Mouse (Mus musculus) heart, adult 2 months (tissue): ENCODE data around the gene Dennd1c. TPM values are rescaled to one million over a fixed set of nuclear protein-coding genes. Genes with fewer than 3 reads are reported as not detected.

Experiments used
- DNase-seq, 2 experiments: peaks; one replicate each; pipeline ENCODE4 v3.0.0; 2021
- H3K27ac ChIP-seq: fragments of 200-600 bp; 2 replicates; pipeline ENCODE4 v1.8.1; 2022
- H3K27me3 ChIP-seq: fragments of 200-500 bp; 2 replicates; pipeline ENCODE4 v1.6.1; 2012; ENCODE audit warnings: mild to moderate bottlenecking, low read length, inconsistent platforms, mixed read lengths; ENCODE audit not compliant: control insufficient read depth, insufficient read depth
- H3K36me3 ChIP-seq: fragments of 200-500 bp; 2 replicates; pipeline ENCODE4 v1.6.1; 2012; ENCODE audit warnings: low read length, inconsistent platforms; ENCODE audit not compliant: control insufficient read depth, insufficient read depth
- H3K4me1 ChIP-seq: fragments of 200-500 bp; 2 replicates; pipeline ENCODE4 v1.6.1; 2011; ENCODE audit warnings: low read length; ENCODE audit not compliant: control insufficient read depth, insufficient read depth
- H3K4me3 ChIP-seq: fragments of 200-600 bp; 2 replicates; pipeline ENCODE4 v1.8.1; 2022
- H3K79me2 ChIP-seq: fragments of 200-500 bp; replicated peaks from 2 replicates; pipeline ENCODE4 v1.6.1; 2012; ENCODE audit warnings: mild to moderate bottlenecking, inconsistent platforms, low read length, moderate library complexity, mixed read lengths; ENCODE audit not compliant: control insufficient read depth, insufficient read depth
- H3K9ac ChIP-seq: fragments of 200-500 bp; 2 replicates; pipeline ENCODE4 v1.6.1; 2012; ENCODE audit warnings: low read depth, mild to moderate bottlenecking, control low read depth, inconsistent platforms, low read length, mixed read lengths
- CTCF ChIP-seq: fragments of 200-600 bp; IDR thresholded peaks from 2 replicates; pipeline ENCODE4 v1.8.1; 2022; ENCODE audit warnings: antibody characterized with exemption, mild to moderate bottlenecking, moderate library complexity
- EP300 ChIP-seq: fragments of 200-500 bp; IDR thresholded peaks from 2 replicates; pipeline ENCODE4 v1.6.1; 2011; ENCODE audit warnings: low read depth, low read length, control low read depth; ENCODE audit not compliant: insufficient read depth
- POLR2A ChIP-seq: fragments of 200-500 bp; IDR thresholded peaks from 2 replicates; pipeline ENCODE4 v1.6.1; 2011; ENCODE audit warnings: mild to moderate bottlenecking, low read depth, low read length, control low read depth; ENCODE audit not compliant: insufficient read depth
- WGBS: fragments of 180-500 bp; shearing (Covaris S2); methylation state at CpG from one replicate; pipeline ENCODE4 v1.1.7; 2018; 5-methylcytosine and 5-hydroxymethylcytosine counted together
- intact Hi-C: fragments of 180-260 bp; cut with DNase I; formaldehyde crosslinking; loops from one replicate; pipeline ENCODE4 v1.15.1; 2025
- polyA plus RNA-seq: library from polyadenylated mRNA; depleted of rRNA; stranded (reverse); fragments of >200 nt; gene quantifications from 2 replicates; pipeline ENCODE4 v1.2.3, GENCODE M21; 2012
- total RNA-seq, 2 experiments: library from RNA; stranded (reverse); gene quantifications; 2 replicates each; pipeline ENCODE4 v1.2.3; 2021

Gene Dennd1c
- total and polyA plus RNA-seq, 3 experiments, result 1.1 to 5.1 (median 2.0) TPM

DNA sequence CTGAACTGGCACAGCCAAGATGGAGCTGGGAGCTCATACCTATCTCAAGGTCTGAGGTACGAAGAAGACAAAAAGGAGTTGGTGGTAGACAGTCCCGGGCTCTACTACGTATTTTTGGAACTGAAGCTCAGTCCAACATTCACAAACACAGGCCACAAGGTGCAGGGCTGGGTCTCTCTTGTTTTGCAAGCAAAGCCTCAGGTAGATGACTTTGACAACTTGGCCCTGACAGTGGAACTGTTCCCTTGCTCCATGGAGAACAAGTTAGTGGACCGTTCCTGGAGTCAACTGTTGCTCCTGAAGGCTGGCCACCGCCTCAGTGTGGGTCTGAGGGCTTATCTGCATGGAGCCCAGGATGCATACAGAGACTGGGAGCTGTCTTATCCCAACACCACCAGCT, 28.8 kb upstream of the Dennd1c start:
- no peaks in the 10 kb centered on the region for H3K4me1 ChIP-seq
- H3K27ac ChIP-seq, result no peak overlapping the region
- H3K79me2 ChIP-seq, result no peaks in the 10 kb centered on the region
- H3K9ac ChIP-seq, result no peak overlapping the region
- H3K27me3 ChIP-seq, result 0 out of 2 replicates have a peak, but pooled peaks cover 2% of the 10 kb centered on the region
- intact Hi-C loops, result no loop called here
- H3K4me3 ChIP-seq, result no peak overlapping the region
- H3K36me3 ChIP-seq, result no peaks in the 10 kb centered on the region
- no peak for TF ChIP-seq CTCF
- TF ChIP-seq POLR2A, result no peak
- no peak for TF ChIP-seq EP300
- WGBS, result 88% methylated on average over 5 of the region's 5 CpGs
- DNase-seq, result no peak

DNA sequence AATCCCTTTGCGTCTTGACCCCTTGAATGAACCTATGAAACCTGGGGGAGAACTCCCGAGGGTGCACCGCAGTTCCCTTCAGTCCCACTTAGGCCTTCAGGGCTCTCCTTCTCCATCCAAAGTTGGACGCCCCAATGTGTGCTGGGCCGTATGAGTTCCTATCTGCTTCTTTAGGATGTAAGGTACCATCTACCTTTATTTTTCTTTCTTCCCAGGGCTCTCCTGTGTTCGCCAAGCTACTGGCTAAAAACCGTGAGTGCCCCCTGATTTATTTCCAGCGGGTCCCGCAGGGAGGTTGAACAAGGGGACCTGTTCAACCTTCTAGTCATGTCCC, 27.7 kb upstream of the Dennd1c start:
- DNase-seq, result no peak
- Histone ChIP-seq H3K79me2 (no peaks in the 10 kb centered on the region), H3K4me3 (peak overlapping the region; percentile 64; the same call in 1 of the 2 replicates), H3K27ac (no peak overlapping the region), H3K4me1 (no peaks in the 10 kb centered on the region), H3K27me3 (0 out of 2 replicates have a peak, but pooled peaks cover 2% of the 10 kb centered on the region), H3K36me3 (no peaks in the 10 kb centered on the region), H3K9ac (no peak overlapping the region; the same call in 1 of the 2 replicates)
- 32% methylated on average over 9 of the region's 9 CpGs for WGBS
- TF ChIP-seq EP300 (no peak), CTCF (no peak), POLR2A (no peak)
- intact Hi-C loops, result no loop called here

DNA sequence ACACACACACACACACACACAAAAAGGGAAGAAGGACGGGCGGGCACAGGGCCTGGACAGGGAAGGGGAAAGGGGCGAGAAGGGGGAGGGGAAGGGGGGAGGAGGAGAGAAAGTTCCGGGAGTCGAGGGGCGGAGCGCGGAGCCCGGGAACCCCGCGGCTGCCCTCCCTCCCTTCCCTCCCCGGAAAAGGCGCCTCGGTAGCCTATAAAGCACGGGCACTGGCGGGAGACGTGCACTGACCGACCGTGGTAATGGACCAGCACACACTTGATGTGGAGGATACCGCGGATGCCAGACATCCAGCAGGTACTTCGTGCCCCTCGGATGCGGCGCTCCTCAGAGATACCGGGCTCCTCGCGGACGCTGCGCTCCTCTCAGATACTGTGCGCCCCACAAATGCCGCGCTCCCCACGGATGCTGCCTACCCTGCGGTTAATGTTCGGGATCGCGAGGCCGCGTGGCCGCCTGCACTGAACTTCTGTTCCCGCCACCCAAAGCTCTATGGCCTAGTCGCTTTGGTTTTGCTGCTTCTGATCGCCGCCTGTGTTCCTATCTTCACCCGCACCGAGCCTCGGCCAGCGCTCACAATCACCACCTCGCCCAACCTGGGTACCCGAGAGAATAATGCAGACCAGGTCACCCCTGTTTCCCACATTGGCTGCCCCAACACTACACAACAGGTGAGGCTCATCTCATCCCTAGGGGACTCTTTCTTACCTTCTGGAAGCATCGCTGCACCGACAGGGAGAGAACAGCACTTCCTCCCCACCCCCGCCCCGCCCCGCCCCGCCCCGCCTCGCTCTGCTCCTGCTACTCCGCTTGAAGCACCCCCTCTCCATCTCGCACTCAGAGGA, 27.1 kb upstream of the Dennd1c start, which contains the start of gene Tnfsf9:
Tnfsf9 (plus strand) TSS at position 145 of the 854 bp plus-strand sequence.
- H3K4me3 ChIP-seq, result peak within 1 kb of the TSS; percentile 64

DNA sequence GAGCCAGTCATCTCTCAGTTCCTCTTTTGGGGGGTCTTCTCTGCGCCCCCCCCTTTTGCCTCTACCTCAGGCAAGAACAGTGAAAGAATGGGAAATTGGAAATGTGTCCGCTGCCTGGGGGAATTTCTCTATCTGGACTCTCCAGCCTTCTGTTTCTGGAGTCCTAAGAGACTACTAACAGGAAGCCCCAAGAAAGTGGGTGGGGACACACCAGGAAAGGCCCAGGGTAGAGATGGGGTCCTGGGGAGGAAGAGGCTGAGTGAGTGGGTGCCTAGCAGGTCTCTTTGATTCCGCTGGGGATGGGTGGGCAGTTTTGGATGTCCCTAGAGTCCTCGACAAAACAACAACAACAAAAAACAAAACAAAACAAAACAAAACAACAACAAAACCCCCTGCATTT, 26.2 kb upstream of the Dennd1c start:
- Histone ChIP-seq H3K4me3 (no peak overlapping the region), H3K79me2 (no peaks in the 10 kb centered on the region), H3K27me3 (0 out of 2 replicates have a peak, but pooled peaks cover 2% of the 10 kb centered on the region), H3K4me1 (no peaks in the 10 kb centered on the region), H3K36me3 (no peaks in the 10 kb centered on the region), H3K9ac (no peak overlapping the region), H3K27ac (peak overlapping the region; percentile 48)
- intact Hi-C loops, result no loop called here
- DNase-seq, result no peak
- 36% methylated on average over 4 of the region's 4 CpGs for WGBS
- TF ChIP-seq CTCF, result no peak
- TF ChIP-seq POLR2A, result no peak
- TF ChIP-seq EP300, result no peak

More for the DNA sequence above, 27.1 kb upstream of the Dennd1c start, which contains the start of gene Tnfsf9:
- Histone ChIP-seq H3K36me3 (no peaks in the 10 kb centered on the region), H3K79me2 (no peaks in the 10 kb centered on the region), H3K27me3 (0 out of 2 replicates have a peak, but pooled peaks cover 2% of the 10 kb centered on the region), H3K9ac (peak within 1 kb of the TSS; percentile 78), H3K27ac (peak within 1 kb of the TSS; percentile 48), H3K4me1 (no peaks in the 10 kb centered on the region)
- 1% methylated on average over 61 of the region's 61 CpGs for WGBS
- intact Hi-C loops, result no loop called here
- peak; percentile 78 for TF ChIP-seq POLR2A
- TF ChIP-seq EP300, result no peak
- DNase-seq, result peak; percentile 48 to 67

DNA sequence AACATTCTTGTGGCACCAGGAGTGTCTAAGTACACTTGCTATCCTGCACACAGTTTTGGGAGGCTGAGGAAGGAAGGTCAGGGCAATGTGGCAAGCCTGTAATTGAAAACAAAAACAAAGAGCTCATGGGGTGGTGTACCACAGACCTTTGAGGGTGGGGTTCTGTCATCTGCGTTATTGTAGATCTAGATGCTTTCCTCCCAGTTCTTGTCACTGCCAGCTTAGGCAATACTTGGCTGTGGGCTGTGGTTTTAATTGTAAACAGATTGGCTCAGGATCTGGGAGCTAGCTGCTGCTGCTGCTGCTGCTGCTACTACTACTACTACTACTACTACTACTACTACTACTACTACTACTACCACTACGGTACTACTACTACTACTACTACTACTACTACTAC, 24.0 kb upstream of the Dennd1c start:
- TF ChIP-seq POLR2A (no peak), CTCF (no peak), EP300 (no peak)
- 62% methylated on average over 2 of the region's 2 CpGs for WGBS
- H3K27me3 ChIP-seq, result 0 out of 2 replicates have a peak, but pooled peaks cover 2% of the 10 kb centered on the region
- H3K27ac ChIP-seq, result no peak overlapping the region
- no peak overlapping the region for H3K9ac ChIP-seq
- no peak overlapping the region for H3K4me3 ChIP-seq
- intact Hi-C loops, result no loop called here
- H3K4me1 ChIP-seq, result no peaks in the 10 kb centered on the region
- DNase-seq, result no peak
- H3K36me3 ChIP-seq, result no peaks in the 10 kb centered on the region
- no peaks in the 10 kb centered on the region for H3K79me2 ChIP-seq

DNA sequence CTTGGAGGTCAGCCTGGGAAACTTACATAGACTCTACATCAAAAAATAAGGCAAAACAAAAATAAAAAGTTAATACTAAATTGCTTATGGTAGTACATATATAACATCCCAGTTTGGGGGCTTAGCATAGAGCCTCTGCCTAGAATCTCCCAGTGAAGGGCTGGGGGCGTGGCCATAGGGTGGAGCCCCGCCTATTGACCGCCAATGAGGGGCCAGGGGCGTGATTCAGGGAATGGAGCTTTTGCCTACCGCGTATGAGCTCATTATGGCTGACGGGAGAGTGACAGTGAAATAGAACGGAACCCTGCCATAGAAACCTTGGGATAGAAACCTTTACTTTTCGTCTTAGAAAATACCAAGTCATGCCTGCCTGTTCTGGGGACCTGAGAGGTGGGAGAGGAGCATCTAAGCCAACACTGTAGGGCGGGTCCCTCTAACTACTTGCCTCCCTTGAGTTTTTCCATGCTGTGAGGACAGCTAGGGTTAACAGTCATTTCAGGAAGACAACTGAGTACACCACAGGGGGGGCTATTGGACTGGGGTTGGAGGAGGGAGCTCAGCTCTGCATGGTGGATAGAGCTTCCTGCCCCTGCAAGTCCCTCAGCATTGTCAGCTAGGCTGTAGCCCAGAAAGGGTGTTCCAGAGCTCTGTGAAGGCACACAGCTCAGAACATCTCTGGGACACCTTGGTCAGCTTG, 21.5 kb upstream of the Dennd1c start:
- Histone ChIP-seq H3K27me3 (no peaks in the 10 kb centered on the region), H3K4me3 (no peak overlapping the region), H3K79me2 (no peaks in the 10 kb centered on the region), H3K27ac (no peak overlapping the region), H3K9ac (no peak overlapping the region), H3K4me1 (no peaks in the 10 kb centered on the region), H3K36me3 (no peaks in the 10 kb centered on the region)
- TF ChIP-seq CTCF (no peak), POLR2A (no peak), EP300 (no peak)
- intact Hi-C loops, result no loop called here
- WGBS, result 9% methylated on average over 10 of the region's 10 CpGs
- no peak for DNase-seq
